Mouse (Mus musculus): ENCODE data around the gene Flcn.

DNA sequence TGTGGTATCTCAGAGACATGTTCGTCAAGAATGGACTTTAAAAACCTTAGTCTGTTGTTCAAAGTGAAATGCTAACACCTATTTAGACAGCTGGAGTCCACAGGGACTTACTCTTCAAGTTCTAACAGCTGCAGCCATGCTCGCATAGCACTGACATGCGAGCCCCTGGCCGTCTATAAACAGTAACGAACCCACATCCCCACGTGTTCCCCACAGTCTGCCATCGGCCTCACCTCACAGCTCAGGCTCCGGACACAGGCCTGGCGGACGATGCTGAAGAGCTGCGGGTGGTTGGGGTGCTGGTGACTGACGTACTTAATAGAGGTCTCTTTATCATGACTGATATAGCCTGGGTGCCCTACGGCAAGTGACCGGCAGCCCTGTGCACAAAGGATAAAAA is 6.3 kb downstream of the Flcn start:
- TF ChIP-seq EP300 (IDR thresholded peaks at IDR 0.05; ENCODE audit: low read depth) = no peak
- no peak for TF ChIP-seq CTCF (IDR thresholded peaks at IDR 0.05; ENCODE audit: low read depth)

All from heart, postnatal 0 days (tissue).